Mouse (Mus musculus) limb, embryonic 12.5 days (tissue): ENCODE results near the gene Olfr1508. TPM values are rescaled to one million over a fixed set of nuclear protein-coding genes. Genes with fewer than 3 reads are reported as not detected.
"Not testable (repeated sequence)": the region's sequence is repeated elsewhere in the genome, so short reads cannot be mapped to it uniquely, and the experiment has no call there.

Source experiments
- ATAC-seq: fragments of 200-750 bp; cut with Nextera tagmentation; 2 replicates; pipeline ENCODE4 v1.8.0; 2017; ENCODE audit warnings: low read depth, moderate TSS enrichment; ENCODE audit not compliant: insufficient number of reproducible peaks, insufficient read depth, low FRiP score, low TSS enrichment
- H3K27ac ChIP-seq: fragments of 300-500 bp; sonication (generic); 2 replicates; pipeline ENCODE4 v1.5.1; 2016; ENCODE audit warnings: mild to moderate bottlenecking, moderate library complexity
- H3K27me3 ChIP-seq: fragments of 300-500 bp; sonication (generic); 2 replicates; pipeline ENCODE4 v1.6.1; 2016; ENCODE audit warnings: mild to moderate bottlenecking, moderate library complexity
- H3K36me3 ChIP-seq: fragments of 300-500 bp; sonication (generic); 2 replicates; pipeline ENCODE4 v1.6.1; 2016; ENCODE audit warnings: mild to moderate bottlenecking, moderate library complexity
- H3K4me1 ChIP-seq: fragments of 300-500 bp; sonication (generic); replicated peaks from 2 replicates; pipeline ENCODE4 v1.6.1; 2016
- H3K4me2 ChIP-seq: fragments of 300-500 bp; sonication (generic); 2 replicates; pipeline ENCODE4 v1.6.1; 2016; ENCODE audit warnings: mild to moderate bottlenecking, moderate library complexity
- H3K4me3 ChIP-seq: fragments of 300-500 bp; sonication (generic); replicated peaks from 2 replicates; pipeline ENCODE4 v1.5.1; 2016; ENCODE audit warnings: mild to moderate bottlenecking
- H3K9ac ChIP-seq: fragments of 300-500 bp; sonication (generic); replicated peaks from 2 replicates; pipeline ENCODE4 v1.6.1; 2016; ENCODE audit warnings: mild to moderate bottlenecking, moderate library complexity
- H3K9me3 ChIP-seq: fragments of 300-500 bp; sonication (generic); 2 replicates; pipeline ENCODE4 v1.6.1; 2016; ENCODE audit warnings: mild to moderate bottlenecking, moderate library complexity
- WGBS: fragments of 180-500 bp; shearing (Covaris S2); methylation state at CpG from one replicate; pipeline ENCODE4 v1.1.7; 2016; 5-methylcytosine and 5-hydroxymethylcytosine counted together
- polyA plus RNA-seq: library from polyadenylated mRNA; unstranded; fragments of >200 nt; fragmentation: Nextera tagmentation; extraction: Ambion mirVana; gene quantifications from 2 replicates; pipeline ENCODE4 v1.2.1, GENCODE M21; 2016

The Olfr1508 gene
- polyA plus RNA-seq = not detected in 2 replicates

DNA sequence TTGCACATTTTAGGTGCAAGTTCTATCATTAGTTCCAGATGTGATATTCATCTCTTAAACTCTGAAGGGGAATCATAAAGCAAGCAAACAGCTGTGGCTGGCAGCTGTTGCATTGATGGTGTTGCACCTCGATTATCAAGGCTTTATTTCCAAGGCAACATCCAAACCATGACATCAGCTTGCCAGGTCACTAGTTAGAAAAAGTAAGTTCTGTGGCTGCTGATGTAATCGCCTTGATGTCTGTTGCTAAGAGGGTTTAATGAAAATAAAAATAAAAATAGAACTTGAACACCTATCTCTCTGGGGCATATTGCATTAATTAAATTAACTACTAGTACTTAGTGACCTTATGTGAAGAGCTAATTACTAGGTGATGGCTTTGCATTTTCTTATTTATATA, at the start of gene Olfr1508:
TSS of gene Olfr1508 (minus strand) at position 101 of the 400 bp plus-strand sequence.
- Histone ChIP-seq H3K9ac (no peak within 1 kb of the TSS), H3K27me3 (no peaks in the 10 kb centered on the region), H3K27ac (no peak within 1 kb of the TSS), H3K4me3 (no peak within 1 kb of the TSS), H3K4me1 (no peaks in the 10 kb centered on the region), H3K36me3 (no peaks in the 10 kb centered on the region), H3K4me2 (no peak within 1 kb of the TSS), H3K9me3 (no peaks in the 10 kb centered on the region)
- ATAC-seq = no peak
- WGBS = 45% methylated on average over 2 of the region's 2 CpGs

DNA sequence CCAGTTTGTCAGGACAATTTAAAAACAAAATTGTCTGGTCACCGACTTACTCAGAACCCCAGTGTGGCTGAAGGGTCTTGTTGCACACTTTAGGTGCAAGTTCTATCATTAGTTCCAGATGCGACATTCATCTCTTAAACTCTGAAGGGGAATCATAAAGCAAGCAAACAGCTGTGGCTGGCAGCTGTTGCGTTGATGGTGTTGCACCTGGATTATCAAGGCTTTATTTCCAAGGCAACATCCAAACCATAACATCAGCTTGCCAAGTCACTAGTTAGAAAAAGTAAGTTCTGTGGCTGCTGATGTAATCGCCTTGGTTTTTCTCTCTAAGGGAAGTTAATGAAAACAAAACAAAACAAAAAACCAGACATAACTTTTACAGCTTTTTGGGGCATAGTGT, 28.2 kb upstream of the Olfr1508 start, which contains the start of gene Olfr1507:
TSS of gene Olfr1507 (minus strand) at position 234 of the 400 bp plus-strand sequence.
- H3K9ac ChIP-seq = no peak within 1 kb of the TSS
- no peaks in the 10 kb centered on the region for H3K27me3 ChIP-seq
- ATAC-seq = no peak
- no peaks in the 10 kb centered on the region for H3K36me3 ChIP-seq
- H3K27ac ChIP-seq = no peak within 1 kb of the TSS
- H3K4me3 ChIP-seq = no peak within 1 kb of the TSS
- H3K4me1 ChIP-seq = no peaks in the 10 kb centered on the region
- H3K9me3 ChIP-seq = 0 out of 2 replicates have a peak, but pooled peaks cover 3% of the 10 kb centered on the region
- 65% methylated on average over 4 of the region's 4 CpGs for WGBS
- no peak within 1 kb of the TSS for H3K4me2 ChIP-seq

DNA sequence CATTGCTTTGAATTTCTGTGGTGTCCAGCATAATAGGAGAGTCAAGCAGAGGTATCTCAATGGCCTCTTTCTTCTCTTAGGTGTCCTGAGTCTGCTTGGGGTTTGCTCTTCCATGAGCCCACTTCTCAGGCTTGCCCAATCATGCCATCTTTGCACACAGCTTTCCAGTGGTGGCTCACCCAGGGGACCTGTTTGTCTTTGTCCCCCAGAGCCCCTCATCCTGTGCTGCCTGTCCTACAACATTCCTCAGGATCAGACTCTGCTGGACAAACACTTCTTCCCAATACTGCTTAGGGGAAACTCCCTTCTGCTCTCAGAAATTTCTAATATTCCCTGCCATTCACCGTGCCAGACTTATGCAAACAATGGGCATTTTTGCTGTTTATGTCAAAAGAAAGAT, 1.6 kb downstream of the Olfr1508 start:
- no peaks in the 10 kb centered on the region for H3K9me3 ChIP-seq
- ATAC-seq = no peak
- no peak overlapping the region for H3K9ac ChIP-seq
- H3K27me3 ChIP-seq = no peaks in the 10 kb centered on the region
- H3K36me3 ChIP-seq = no peaks in the 10 kb centered on the region
- H3K4me1 ChIP-seq = no peaks in the 10 kb centered on the region
- H3K4me2 ChIP-seq = no peak overlapping the region
- 78% methylated on average over 1 of the region's 1 CpGs for WGBS
- H3K27ac ChIP-seq = no peak overlapping the region
- no peak overlapping the region for H3K4me3 ChIP-seq

DNA sequence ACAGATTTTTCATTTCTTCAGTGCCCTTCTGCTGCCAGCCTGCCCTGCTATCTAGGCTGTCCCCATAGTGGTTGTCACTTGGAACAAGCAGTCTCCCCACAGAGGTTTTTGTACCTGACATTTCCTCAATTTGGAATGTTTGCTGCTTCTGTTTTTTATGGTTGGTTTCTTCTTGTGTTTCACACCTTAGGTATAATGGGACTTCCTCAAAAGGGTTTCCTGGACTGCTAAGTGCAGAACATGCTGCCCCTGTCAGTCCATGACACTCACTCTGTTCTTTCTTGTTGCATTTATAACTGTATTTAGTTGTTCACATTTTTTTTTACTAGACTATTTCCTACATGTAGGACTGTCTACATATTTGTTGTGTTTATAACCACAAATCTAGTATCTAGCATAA, 5.4 kb downstream of the Olfr1508 start:
- no peak for ATAC-seq
- Histone ChIP-seq H3K9me3 (no peaks in the 10 kb centered on the region), H3K27ac (no peak overlapping the region), H3K4me3 (no peak overlapping the region), H3K36me3 (no peaks in the 10 kb centered on the region), H3K9ac (no peak overlapping the region), H3K4me2 (no peak overlapping the region), H3K4me1 (no peaks in the 10 kb centered on the region), H3K27me3 (no peaks in the 10 kb centered on the region)

DNA sequence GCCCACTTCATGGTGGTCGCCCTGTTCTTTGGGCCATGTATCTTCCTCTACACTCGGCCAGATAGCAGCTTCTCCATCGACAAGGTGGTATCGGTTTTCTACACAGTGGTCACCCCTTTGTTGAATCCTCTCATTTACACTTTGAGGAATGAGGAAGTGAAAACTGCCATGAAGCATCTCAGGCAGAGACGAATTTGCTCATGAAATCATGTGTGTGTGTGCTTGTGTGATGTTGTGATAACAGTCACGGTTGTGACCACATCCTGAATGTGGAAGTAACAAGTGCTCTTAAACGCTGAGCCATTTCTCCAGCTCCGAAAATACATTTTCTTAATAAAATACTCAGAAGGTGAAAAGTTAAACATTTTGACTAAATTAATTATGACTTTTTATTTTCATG, 16.2 kb downstream of the Olfr1508 start:
- Histone ChIP-seq H3K4me2 (no peak overlapping the region), H3K4me3 (no peak overlapping the region), H3K9me3 (no peaks in the 10 kb centered on the region), H3K27me3 (no peaks in the 10 kb centered on the region), H3K27ac (no peak overlapping the region), H3K9ac (no peak overlapping the region), H3K36me3 (no peaks in the 10 kb centered on the region), H3K4me1 (no peaks in the 10 kb centered on the region)
- no peak for ATAC-seq
- 83% methylated on average over 8 of the region's 8 CpGs for WGBS

DNA sequence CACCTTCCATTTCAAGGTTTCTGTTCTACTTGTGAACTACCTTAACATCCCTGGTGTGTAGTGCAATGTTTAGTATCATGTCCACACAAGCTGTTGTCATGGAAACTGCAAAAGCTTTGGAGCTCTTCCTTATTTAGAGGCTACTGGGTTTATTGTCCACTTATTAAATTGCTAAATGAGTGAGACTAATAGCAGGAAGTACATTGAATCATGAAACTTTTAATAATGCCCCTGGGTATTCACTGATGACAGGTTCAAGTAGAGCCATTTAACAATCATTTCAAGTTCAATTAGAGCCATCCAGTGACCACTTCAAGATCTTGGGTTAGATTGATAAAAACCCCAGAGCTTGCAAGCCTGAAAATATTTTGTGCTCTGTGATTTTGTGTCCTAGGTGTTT, 24.6 kb downstream of the Olfr1508 start, which contains the start of gene Olfr1509:
TSS of gene Olfr1509 (plus strand) at position 301 of the 400 bp plus-strand sequence.
- no peak for ATAC-seq
- H3K36me3 ChIP-seq = no peaks in the 10 kb centered on the region
- no peak within 1 kb of the TSS for H3K9ac ChIP-seq
- H3K9me3 ChIP-seq = no peaks in the 10 kb centered on the region
- H3K27me3 ChIP-seq = no peaks in the 10 kb centered on the region
- H3K4me2 ChIP-seq = no peak within 1 kb of the TSS
- no peaks in the 10 kb centered on the region for H3K4me1 ChIP-seq
- no peak within 1 kb of the TSS for H3K27ac ChIP-seq
- H3K4me3 ChIP-seq = no peak within 1 kb of the TSS

DNA sequence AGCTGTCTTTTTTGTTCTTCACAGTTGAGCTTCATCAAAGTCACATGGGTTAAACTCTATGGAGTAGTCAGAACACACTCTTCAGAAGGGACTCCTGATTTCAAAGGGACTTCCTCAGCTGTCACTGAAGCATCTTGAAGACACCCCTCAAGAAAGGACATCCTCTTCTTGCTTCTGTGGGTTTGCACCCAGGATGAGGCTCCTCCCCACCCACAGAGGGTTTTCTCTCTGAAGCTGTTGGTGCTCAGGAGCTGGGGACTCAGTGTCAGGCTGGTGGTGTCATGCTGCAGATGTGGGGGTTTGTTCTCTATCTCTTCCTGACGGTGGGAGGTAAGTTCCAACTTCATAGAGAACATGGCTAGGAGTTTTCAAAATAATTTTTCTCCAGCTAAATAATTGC, 39.6 kb downstream of the Olfr1508 start:
- Histone ChIP-seq H3K27me3 (no peaks in the 10 kb centered on the region), H3K4me2 (no peak overlapping the region), H3K27ac (no peak overlapping the region), H3K9me3 (no peaks in the 10 kb centered on the region), H3K36me3 (no peaks in the 10 kb centered on the region), H3K4me1 (no peaks in the 10 kb centered on the region), H3K9ac (no peak overlapping the region), H3K4me3 (no peak overlapping the region)
- WGBS = 92% methylated on average over 1 of the region's 1 CpGs
- ATAC-seq = no peak

DNA sequence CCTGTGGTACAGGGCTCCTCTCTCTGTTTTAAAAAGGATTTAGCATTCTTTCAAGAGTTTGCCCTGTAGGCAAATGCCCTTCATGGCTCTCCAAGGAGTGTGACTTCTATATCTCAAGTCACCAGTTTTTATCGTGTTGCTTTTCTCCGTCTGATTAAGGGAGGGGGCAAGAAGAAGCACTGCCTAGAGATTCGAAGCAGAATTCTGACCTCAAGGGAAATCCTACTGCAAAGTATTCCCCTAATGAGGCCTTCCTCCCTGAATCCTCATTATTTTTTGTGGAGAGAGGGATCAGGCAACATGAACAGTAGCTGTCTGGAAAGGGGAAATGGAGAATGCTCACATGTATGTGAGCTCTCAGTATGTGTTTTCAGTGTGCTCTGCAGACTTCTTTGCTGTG, 53.0 kb downstream of the Olfr1508 start, which contains the start of gene Olfr1510:
TSS of gene Olfr1510 (minus strand) at position 101 of the 400 bp plus-strand sequence.
- Histone ChIP-seq H3K9me3 (no peaks in the 10 kb centered on the region), H3K4me3 (no peak within 1 kb of the TSS), H3K27ac (no peak within 1 kb of the TSS), H3K4me2 (no peak within 1 kb of the TSS), H3K4me1 (no peaks in the 10 kb centered on the region), H3K36me3 (no peaks in the 10 kb centered on the region), H3K9ac (no peak within 1 kb of the TSS), H3K27me3 (no peaks in the 10 kb centered on the region)
- WGBS = 87% methylated on average over 3 of the region's 3 CpGs
- no peak for ATAC-seq

DNA sequence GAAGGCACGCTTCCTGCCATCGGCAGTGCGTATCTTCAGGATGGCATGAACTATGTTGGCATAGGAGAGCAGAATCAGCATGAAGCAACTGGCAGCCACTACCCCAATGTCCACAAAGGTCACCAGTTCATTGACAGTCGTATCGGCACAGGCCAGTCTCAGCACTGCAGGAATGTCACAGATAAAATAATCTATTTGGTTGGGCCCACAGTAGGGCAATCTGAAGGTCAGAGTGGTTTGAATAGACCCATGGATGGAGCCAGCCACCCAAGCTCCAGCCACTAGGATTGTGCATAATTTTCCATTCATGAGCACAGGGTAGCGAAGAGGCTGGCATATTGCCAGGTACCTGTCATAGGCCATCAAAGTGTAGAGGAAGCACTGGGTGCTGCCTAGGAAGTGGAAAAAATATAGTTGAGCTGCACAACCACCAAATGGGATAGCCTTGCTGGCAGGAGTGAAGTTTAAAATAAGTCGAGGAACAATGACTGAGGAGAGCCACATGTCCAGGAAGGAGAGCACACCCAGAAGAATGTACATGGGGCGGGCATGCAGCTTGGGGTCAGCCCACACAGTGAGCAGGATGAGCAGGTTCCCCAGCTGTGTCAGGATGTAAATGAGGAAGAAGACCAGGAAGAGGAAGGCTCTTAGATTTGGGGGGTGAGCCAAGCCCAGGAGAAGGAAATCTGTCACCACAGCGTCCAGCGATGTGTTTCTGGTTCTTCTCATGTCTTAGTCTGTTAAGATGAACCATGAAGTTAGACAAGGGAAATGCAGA, 57.0 kb downstream of the Olfr1508 start:
- H3K4me1 ChIP-seq, H3K9ac ChIP-seq, ATAC-seq, H3K27me3 ChIP-seq, H3K4me2 ChIP-seq, H3K36me3 ChIP-seq, H3K4me3 ChIP-seq, H3K27ac ChIP-seq, H3K9me3 ChIP-seq: not testable (repeated sequence)
- WGBS = 92% methylated on average over 8 of the region's 10 CpGs

Other genes with a start within 250 kb of the Olfr1508 start
- gene Chd8, start 209.7 kb downstream of the Olfr1508 start, polyA plus RNA-seq = 49.6 and 53.7 TPM in 2 replicates
- gene Tox4, start 188.3 kb downstream of the Olfr1508 start, polyA plus RNA-seq = 47.2 and 51.3 TPM in 2 replicates
- 23.2 and 23.5 TPM in 2 replicates for gene Rab2b, start 187.9 kb downstream of the Olfr1508 start, polyA plus RNA-seq
- 59.9 and 61.0 TPM in 2 replicates for gene Mettl3, start 162.4 kb downstream of the Olfr1508 start, polyA plus RNA-seq
- 30.9 and 33.7 TPM in 2 replicates for gene Sall2, start 138.7 kb downstream of the Olfr1508 start, polyA plus RNA-seq
- not detected in 2 replicates for gene Olfr1513, start 111.1 kb downstream of the Olfr1508 start, polyA plus RNA-seq
- not detected in 2 replicates for gene Olfr1512, start 88.3 kb downstream of the Olfr1508 start, polyA plus RNA-seq
- not detected in 2 replicates for gene Olfr1511, start 70.1 kb downstream of the Olfr1508 start, polyA plus RNA-seq
- not detected in 2 replicates for gene Olfr1510, start 53.1 kb downstream of the Olfr1508 start, polyA plus RNA-seq
- gene Olfr1509, start 24.5 kb downstream of the Olfr1508 start, polyA plus RNA-seq = not detected in 2 replicates
- gene Olfr1507, start 28.3 kb upstream of the Olfr1508 start, polyA plus RNA-seq = not detected in 2 replicates